Mouse (Mus musculus): ENCODE results near the gene Camta2. TPM values are rescaled to one million over a fixed set of nuclear protein-coding genes. Genes with fewer than 3 reads are reported as not detected.

Camta2 gene
- polyA plus RNA-seq, 1 experiment, result 11.9 TPM

GRCm38 (mm10) chr11:70663101-70663500 is 24.8 kb downstream of the Camta2 start:
- Histone ChIP-seq H3K4me2 (ENCODE audit: low read depth) (no peak overlapping the region), H3K36me3 (ENCODE audit: control insufficient read depth, insufficient read depth) (peaks cover 37% of the 10 kb centered on the region), H3K4me3 (no peak overlapping the region), H3K27me3 (ENCODE audit: control insufficient read depth, insufficient read depth, insufficient read length) (no peaks in the 10 kb centered on the region), H3ac (ENCODE audit: control insufficient read depth, insufficient read length) (no peak overlapping the region), H3K79me2 (ENCODE audit: control insufficient read depth, insufficient read depth) (peaks cover 46% of the 10 kb centered on the region)
- TF ChIP-seq SRF (IDR thresholded peaks at IDR 0.05; ENCODE audit: control insufficient read depth, insufficient read length, low read depth) (no peak), POLR2AphosphoS2 (IDR thresholded peaks at IDR 0.05; ENCODE audit: insufficient read length, low read depth) (peak; percentile 89), POLR2A (IDR thresholded peaks at IDR 0.05; ENCODE audit: insufficient read length, low read depth) (peak; percentile 58)

- Histone ChIP-seq H3K27me3 (ENCODE audit: control insufficient read depth, insufficient read depth, insufficient read length) (no peaks in the 10 kb centered on the region), H3ac (ENCODE audit: control insufficient read depth, insufficient read length) (no peak overlapping the region), H3K4me2 (ENCODE audit: low read depth) (peak overlapping the region; percentile 97), H3K4me3 (no peak overlapping the region), H3K79me2 (ENCODE audit: control insufficient read depth, insufficient read depth) (peaks cover 45% of the 10 kb centered on the region), H3K36me3 (ENCODE audit: control insufficient read depth, insufficient read depth) (peaks cover 37% of the 10 kb centered on the region)
- TF ChIP-seq TCF12 (IDR thresholded peaks at IDR 0.05; ENCODE audit: insufficient read depth, poor library complexity, severe bottlenecking), result no peak
- TF ChIP-seq POLR2A (IDR thresholded peaks at IDR 0.05; ENCODE audit: insufficient read length, low read depth), result peak; percentile 41
- TF ChIP-seq POLR2AphosphoS2 (IDR thresholded peaks at IDR 0.05; ENCODE audit: insufficient read length, low read depth), result no peak
Measured at GRCm38 (mm10) chr11:70660571-70660970, 27.3 kb downstream of the Camta2 start.

GRCm38 (mm10) chr11:70658942-70659341 is 29.0 kb downstream of the Camta2 start:
- peaks cover 32% of the 10 kb centered on the region for H3K36me3 ChIP-seq (ENCODE audit: control insufficient read depth, insufficient read depth)
- peak overlapping the region; percentile 4 for H3ac ChIP-seq (ENCODE audit: control insufficient read depth, insufficient read length)
- H3K4me3 ChIP-seq, result peak overlapping the region; percentile 94
- H3K27me3 ChIP-seq (ENCODE audit: control insufficient read depth, insufficient read depth, insufficient read length), result no peaks in the 10 kb centered on the region
- peak overlapping the region; percentile 97 for H3K4me2 ChIP-seq (ENCODE audit: low read depth)
- H3K79me2 ChIP-seq (ENCODE audit: control insufficient read depth, insufficient read depth), result peaks cover 43% of the 10 kb centered on the region
- TF ChIP-seq POLR2A (IDR thresholded peaks at IDR 0.05; ENCODE audit: insufficient read length, low read depth) (peak; percentile 58), USF1 (IDR thresholded peaks at IDR 0.05; ENCODE audit: low read depth) (no peak), REST (IDR thresholded peaks at IDR 0.05; ENCODE audit: insufficient read depth, insufficient read length) (no peak), TCF3 (IDR thresholded peaks at IDR 0.05; ENCODE audit: insufficient read length, low read depth) (no peak), MYOD1 (IDR thresholded peaks at IDR 0.05; ENCODE audit: control insufficient read depth in 1 of 3, insufficient read length in 2 of 3, low read depth in 2 of 3) (peak in 2 of 3 experiments; percentile 32 to 37), MYOG (IDR thresholded peaks at IDR 0.05; ENCODE audit: control insufficient read depth in 1 of 3, insufficient read depth in 1 of 3, insufficient read length in 2 of 3, low read depth in 2 of 3) (peak in 1 of 3 experiments; percentile 65), MAX (IDR thresholded peaks at IDR 0.05; ENCODE audit: low read depth) (no peak), TCF12 (IDR thresholded peaks at IDR 0.05; ENCODE audit: insufficient read depth, poor library complexity, severe bottlenecking) (no peak), SRF (IDR thresholded peaks at IDR 0.05; ENCODE audit: control insufficient read depth, insufficient read length, low read depth) (no peak), POLR2AphosphoS2 (IDR thresholded peaks at IDR 0.05; ENCODE audit: insufficient read length, low read depth) (peak; percentile 70), E2F4 (IDR thresholded peaks at IDR 0.05; ENCODE audit: insufficient read depth) (no peak), CEBPB (IDR thresholded peaks at IDR 0.05; ENCODE audit: insufficient read depth, poor library complexity, severe bottlenecking) (no peak)

- TF ChIP-seq TCF12 (IDR thresholded peaks at IDR 0.05; ENCODE audit: insufficient read depth, poor library complexity, severe bottlenecking) (peak; percentile 74), TCF3 (IDR thresholded peaks at IDR 0.05; ENCODE audit: insufficient read length, low read depth) (peak; percentile 13), MYOD1 (IDR thresholded peaks at IDR 0.05; ENCODE audit: control insufficient read depth in 1 of 3, insufficient read length in 2 of 3, low read depth in 2 of 3) (peak; percentile 34 to 85 (median 51)), POLR2AphosphoS2 (IDR thresholded peaks at IDR 0.05; ENCODE audit: insufficient read length, low read depth) (no peak), MYOG (IDR thresholded peaks at IDR 0.05; ENCODE audit: control insufficient read depth in 1 of 3, insufficient read depth in 1 of 3, insufficient read length in 2 of 3, low read depth in 2 of 3) (peak in 2 of 3 experiments; percentile 82 to 93), REST (IDR thresholded peaks at IDR 0.05; ENCODE audit: insufficient read depth, insufficient read length) (no peak)
- Histone ChIP-seq H3ac (ENCODE audit: control insufficient read depth, insufficient read length) (peak overlapping the region; percentile 4), H3K36me3 (ENCODE audit: control insufficient read depth, insufficient read depth) (peaks cover 27% of the 10 kb centered on the region), H3K79me2 (ENCODE audit: control insufficient read depth, insufficient read depth) (peaks cover 47% of the 10 kb centered on the region), H3K27me3 (ENCODE audit: control insufficient read depth, insufficient read depth, insufficient read length) (no peaks in the 10 kb centered on the region), H3K4me3 (peak overlapping the region; percentile 94), H3K4me2 (ENCODE audit: low read depth) (peak overlapping the region; percentile 97)
Measured at GRCm38 (mm10) chr11:70658521-70658920, 29.4 kb downstream of the Camta2 start.

GRCm38 (mm10) chr11:70657991-70658390 is 29.9 kb downstream of the Camta2 start:
- Histone ChIP-seq H3K27me3 (ENCODE audit: control insufficient read depth, insufficient read depth, insufficient read length) (no peaks in the 10 kb centered on the region), H3K36me3 (ENCODE audit: control insufficient read depth, insufficient read depth) (peaks cover 23% of the 10 kb centered on the region), H3ac (ENCODE audit: control insufficient read depth, insufficient read length) (peak overlapping the region; percentile 4), H3K4me3 (peak overlapping the region; percentile 94), H3K4me2 (ENCODE audit: low read depth) (peak overlapping the region; percentile 97), H3K79me2 (ENCODE audit: control insufficient read depth, insufficient read depth) (peaks cover 53% of the 10 kb centered on the region)
- TF ChIP-seq REST (IDR thresholded peaks at IDR 0.05; ENCODE audit: insufficient read depth, insufficient read length) (no peak), POLR2A (IDR thresholded peaks at IDR 0.05; ENCODE audit: insufficient read length, low read depth) (no peak), POLR2AphosphoS2 (IDR thresholded peaks at IDR 0.05; ENCODE audit: insufficient read length, low read depth) (no peak), SRF (IDR thresholded peaks at IDR 0.05; ENCODE audit: control insufficient read depth, insufficient read length, low read depth) (no peak)

Measured in myocyte (in vitro differentiated cells).